Mouse (Mus musculus) liver, embryonic 14.5 days (tissue): ENCODE measurements at regions not wholly inside any gene's neighbourhood (a gene's known extent, or its start where the extent isn't known, plus 50 kb on each side); places are given as distances from the start of the nearest gene placed in this dataset.

Source experiments
- ATAC-seq: fragments of 200-750 bp; cut with Nextera tagmentation; 2 replicates; pipeline ENCODE4 v1.8.0; 2017; ENCODE audit warnings: moderate number of reproducible peaks, mild to moderate bottlenecking, moderate library complexity; ENCODE audit not compliant: insufficient read depth
- DNase-seq, 3 experiments: peaks; one replicate each; pipeline ENCODE4 v3.0.0-alpha.2; 2012 to 2013; ENCODE audit warnings: low read depth in 3 of 3, low spot score in 3 of 3
- H3K27ac ChIP-seq: fragments of 300-500 bp; sonication (generic); 2 replicates; pipeline ENCODE4 v1.5.1; 2014; ENCODE audit warnings: moderate library complexity, mild to moderate bottlenecking, control low read depth, inconsistent platforms
- H3K27me3 ChIP-seq: fragments of 300-500 bp; sonication (generic); 2 replicates; pipeline ENCODE4 v1.6.1; 2014; ENCODE audit warnings: mild to moderate bottlenecking, low read length, moderate library complexity; ENCODE audit not compliant: control insufficient read depth, insufficient read depth
- H3K36me3 ChIP-seq: fragments of 300-500 bp; sonication (generic); replicated peaks from 2 replicates; pipeline ENCODE4 v1.6.1; 2014; ENCODE audit warnings: low read depth; ENCODE audit not compliant: control insufficient read depth, insufficient read depth
- H3K4me1 ChIP-seq, 2 experiments: fragments of 200-500 bp in 1 of 2; fragments of 300-500 bp in 1 of 2; sonication (generic) in 1 of 2; replicated peaks; 2 replicates each; pipeline ENCODE4 v1.6.1; 2012 to 2014; ENCODE audit warnings: antibody characterized with exemption in 1 of 2, inconsistent platforms in 1 of 2, low read length in 1 of 2; ENCODE audit not compliant: control insufficient read depth in 2 of 2, insufficient read depth in 2 of 2
- H3K4me2 ChIP-seq: fragments of 300-500 bp; sonication (generic); 2 replicates; pipeline ENCODE4 v1.6.1; 2014; ENCODE audit warnings: low read depth, mild to moderate bottlenecking, control low read depth, moderate library complexity
- H3K4me3 ChIP-seq, 2 experiments: fragments of 200-500 bp in 1 of 2; fragments of 300-500 bp in 1 of 2; sonication (generic) in 1 of 2; 2 replicates each; pipeline ENCODE4 v1.5.1; 2012 to 2014; ENCODE audit warnings: low read depth in 2 of 2, low read length in 2 of 2, mild to moderate bottlenecking in 2 of 2, control low read depth in 1 of 2, inconsistent platforms in 1 of 2, moderate library complexity in 1 of 2; ENCODE audit not compliant: insufficient read depth in 1 of 2
- H3K9ac ChIP-seq: fragments of 300-500 bp; sonication (generic); replicated peaks from 2 replicates; pipeline ENCODE4 v1.6.1; 2014; ENCODE audit warnings: mild to moderate bottlenecking, control low read depth, moderate library complexity
- H3K9me3 ChIP-seq: fragments of 300-500 bp; sonication (generic); 2 replicates; pipeline ENCODE4 v1.6.1; 2016; ENCODE audit warnings: low read length, mixed read lengths; ENCODE audit not compliant: control insufficient read depth
- CTCF ChIP-seq: IDR thresholded peaks from 2 replicates; pipeline ENCODE4 v1.5.1; 2016; ENCODE audit warnings: antibody characterized with exemption, low read depth, control low read depth
- EP300 ChIP-seq: IDR thresholded peaks from 2 replicates; pipeline ENCODE4 v1.6.1; 2016; ENCODE audit warnings: antibody characterized with exemption, low read depth
- WGBS: fragments of 180-500 bp; shearing (Covaris S2); extraction: QIAGEN DNeasy Blood & Tissue Kit; methylation state at CpG from one replicate; pipeline ENCODE4 v1.1.7; 2014; ENCODE audit not compliant: insufficient replicate concordance; 5-methylcytosine and 5-hydroxymethylcytosine counted together

- no peaks in the 10 kb centered on the region for H3K27me3 ChIP-seq
- no peak overlapping the region for H3K4me3 ChIP-seq
- ATAC-seq = no peak
- H3K4me2 ChIP-seq = no peak overlapping the region
- no peaks in the 10 kb centered on the region for H3K9me3 ChIP-seq
- TF ChIP-seq EP300 (no peak), CTCF (no peak)
- H3K27ac ChIP-seq = no peak overlapping the region
- no peaks in the 10 kb centered on the region; a peak in 1 of 4 replicates for H3K4me1 ChIP-seq
- WGBS = 49% methylated on average over 9 of the region's 9 CpGs
- DNase-seq = no peak
- H3K36me3 ChIP-seq = no peaks in the 10 kb centered on the region
- H3K9ac ChIP-seq = no peak overlapping the region
These were observed 100.4 kb upstream of the Atp1a1 start for GRCm38 (mm10) chr3:101704919-101705318.

- H3K27me3 ChIP-seq = no peaks in the 10 kb centered on the region
These were observed 99.8 kb upstream of the Atp1a1 start for GRCm38 (mm10) chr3:101704326-101704725.

GRCm38 (mm10) chr3:101701763-101702173 is 97.3 kb upstream of the Atp1a1 start:
- Histone ChIP-seq H3K36me3 (no peaks in the 10 kb centered on the region), H3K27ac (no peak overlapping the region), H3K4me2 (no peak overlapping the region), H3K9ac (no peak overlapping the region), H3K9me3 (no peaks in the 10 kb centered on the region), H3K4me3 (no peak overlapping the region), H3K27me3 (no peaks in the 10 kb centered on the region), H3K4me1 (no peaks in the 10 kb centered on the region; a peak in 1 of 4 replicates)
- DNase-seq = no peak
- no peak for ATAC-seq
- TF ChIP-seq EP300 (no peak), CTCF (no peak)
- WGBS = 56% methylated on average over 1 of the region's 1 CpGs

More at GRCm38 (mm10) chr3:101704326-101704725, 99.8 kb upstream of the Atp1a1 start:
- TF ChIP-seq CTCF (no peak), EP300 (no peak)
- no peak for DNase-seq
- Histone ChIP-seq H3K4me3 (no peak overlapping the region), H3K9me3 (no peaks in the 10 kb centered on the region), H3K4me1 (no peaks in the 10 kb centered on the region; a peak in 1 of 4 replicates), H3K27ac (no peak overlapping the region), H3K36me3 (no peaks in the 10 kb centered on the region), H3K9ac (no peak overlapping the region), H3K4me2 (no peak overlapping the region)
- ATAC-seq = no peak
- 74% methylated on average over 5 of the region's 5 CpGs for WGBS

DNA sequence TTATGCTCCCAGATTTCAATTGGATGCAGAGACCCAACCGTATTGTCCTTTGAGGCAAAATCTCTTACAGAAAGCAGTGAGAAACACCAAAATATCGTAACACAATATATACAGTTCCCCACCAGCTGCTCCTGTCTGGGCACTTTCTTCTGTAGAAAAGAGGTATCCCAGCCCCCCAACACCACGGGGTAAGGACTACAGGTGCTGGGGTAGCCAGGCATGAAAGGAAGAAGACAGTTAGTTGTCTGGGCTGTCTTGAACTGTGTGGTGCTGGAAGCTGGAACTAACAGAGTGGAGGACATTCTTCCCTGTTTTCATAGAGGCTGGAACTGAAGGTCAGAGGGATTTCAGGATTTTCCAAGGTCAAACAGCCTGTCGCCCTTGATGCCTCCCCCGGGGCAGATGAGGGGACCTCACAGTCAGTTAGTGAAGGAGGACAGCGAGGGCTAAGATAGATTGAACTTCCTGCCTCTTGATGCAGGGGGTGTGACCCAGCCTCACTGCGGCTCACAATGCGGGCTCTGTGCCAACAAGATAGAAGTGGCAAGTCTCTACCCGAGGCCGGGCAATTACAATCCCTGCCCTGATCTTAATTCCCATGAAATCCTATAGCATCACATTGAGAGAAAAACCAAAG is 96.6 kb upstream of the Atp1a1 start:
- TF ChIP-seq EP300 = no peak
- no peak for TF ChIP-seq CTCF
- DNase-seq (no peak), ATAC-seq (no peak)
- no peak overlapping the region for H3K9ac ChIP-seq
- no peaks in the 10 kb centered on the region for H3K27me3 ChIP-seq
- no peak overlapping the region for H3K4me3 ChIP-seq
- no peaks in the 10 kb centered on the region; a peak in 1 of 4 replicates for H3K4me1 ChIP-seq
- 49% methylated on average over 10 of the region's 10 CpGs for WGBS
- no peaks in the 10 kb centered on the region for H3K9me3 ChIP-seq
- no peak overlapping the region for H3K27ac ChIP-seq
- H3K4me2 ChIP-seq = no peak overlapping the region
- no peaks in the 10 kb centered on the region for H3K36me3 ChIP-seq

DNA sequence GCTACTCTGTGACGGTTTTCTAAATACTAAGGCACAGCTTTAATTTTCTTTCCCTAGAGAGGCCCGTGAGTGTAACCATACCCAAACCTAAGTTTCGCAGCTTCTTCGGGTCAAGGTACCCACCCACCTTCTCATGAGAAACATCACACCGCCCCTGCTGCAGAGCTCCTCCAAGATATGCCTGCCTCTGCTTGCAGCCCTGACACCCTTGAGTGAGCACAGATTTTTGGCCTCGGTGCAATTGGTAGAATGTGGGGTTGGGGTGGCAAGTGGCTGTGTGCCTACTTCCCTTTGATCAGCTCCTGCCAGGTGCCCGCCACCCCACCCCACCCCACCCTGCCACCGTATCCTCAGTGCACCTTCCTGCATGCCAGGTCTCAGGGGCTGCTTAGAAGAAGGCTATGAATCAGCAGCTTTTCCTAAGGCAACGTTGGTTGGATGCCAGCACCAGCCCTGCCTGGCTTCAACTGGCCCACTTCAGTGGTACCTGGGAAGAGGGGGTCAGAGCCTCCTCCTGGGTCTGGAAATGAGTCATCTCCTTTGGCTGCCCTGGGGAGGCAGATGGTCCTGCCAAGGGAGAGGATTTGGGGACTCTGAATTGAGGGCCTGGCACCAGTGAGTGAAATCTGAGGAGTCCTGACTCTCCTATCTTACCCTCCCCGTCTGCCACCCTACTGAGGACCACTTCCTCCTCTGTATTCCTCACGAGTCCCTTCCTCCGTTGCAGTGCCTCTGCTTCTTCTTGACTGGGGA is 95.6 kb upstream of the Atp1a1 start:
- H3K4me2 ChIP-seq = no peak overlapping the region
- H3K4me1 ChIP-seq = no peaks in the 10 kb centered on the region; a peak in 1 of 4 replicates
- no peak overlapping the region for H3K9ac ChIP-seq
- H3K36me3 ChIP-seq = no peaks in the 10 kb centered on the region
- no peak for ATAC-seq
- H3K27me3 ChIP-seq = no peaks in the 10 kb centered on the region
- WGBS = 50% methylated on average over 12 of the region's 12 CpGs
- no peak overlapping the region for H3K4me3 ChIP-seq
- no peak for DNase-seq
- H3K9me3 ChIP-seq = no peaks in the 10 kb centered on the region
- TF ChIP-seq CTCF = no peak
- TF ChIP-seq EP300 = no peak
- no peak overlapping the region for H3K27ac ChIP-seq
